Mouse (Mus musculus): ENCODE measurements at regions not wholly inside any gene's neighbourhood (a gene's known extent, or its start where the extent isn't known, plus 50 kb on each side); places are given as distances from the start of the nearest gene placed in this dataset.

GRCm38 (mm10) chr8:26906257-26906656, 70.9 kb upstream of the Zfp703 start:
- Histone ChIP-seq H3K27ac (no peak overlapping the region), H3K36me3 (no peaks in the 10 kb centered on the region), H3K4me3 (no peak overlapping the region), H3K9me3 (no peaks in the 10 kb centered on the region), H3K9ac (no peak overlapping the region), H3K4me2 (no peak overlapping the region), H3K4me1 (peaks cover 25% of the 10 kb centered on the region), H3K27me3 (no peaks in the 10 kb centered on the region)
- 73% methylated on average over 4 of the region's 4 CpGs for WGBS
- ATAC-seq (ENCODE audit: borderline replicate concordance, extremely low read depth, low FRiP score, low TSS enrichment): no peak

- peak overlapping the region; percentile 33; the same call in 1 of the 2 replicates for H3K27ac ChIP-seq
Measured at GRCm38 (mm10) chr8:26907347-26908170, 69.6 kb upstream of the Zfp703 start.

GRCm38 (mm10) chr8:26910186-26910585, 66.9 kb upstream of the Zfp703 start:
- Histone ChIP-seq H3K9me3 (no peaks in the 10 kb centered on the region), H3K4me1 (peaks cover 17% of the 10 kb centered on the region), H3K36me3 (no peaks in the 10 kb centered on the region), H3K9ac (no peak overlapping the region), H3K27ac (no peak overlapping the region), H3K4me3 (no peak overlapping the region), H3K4me2 (no peak overlapping the region), H3K27me3 (peaks cover 4% of the 10 kb centered on the region; the same call in 1 of the 2 replicates)
- WGBS: 74% methylated on average over 3 of the region's 3 CpGs
- no peak for ATAC-seq (ENCODE audit: borderline replicate concordance, extremely low read depth, low FRiP score, low TSS enrichment)

More at GRCm38 (mm10) chr8:26907347-26908170, 69.6 kb upstream of the Zfp703 start:
- no peak for ATAC-seq (ENCODE audit: borderline replicate concordance, extremely low read depth, low FRiP score, low TSS enrichment)
- H3K4me3 ChIP-seq: no peak overlapping the region
- no peaks in the 10 kb centered on the region for H3K27me3 ChIP-seq
- H3K9me3 ChIP-seq: no peaks in the 10 kb centered on the region
- 53% methylated on average over 8 of the region's 8 CpGs for WGBS
- no peaks in the 10 kb centered on the region for H3K36me3 ChIP-seq
- H3K4me1 ChIP-seq: peaks cover 25% of the 10 kb centered on the region
- no peak overlapping the region for H3K4me2 ChIP-seq
- no peak overlapping the region for H3K9ac ChIP-seq

GRCm38 (mm10) chr8:26913562-26914529, 63.3 kb upstream of the Zfp703 start:
- peak; percentile 56; the same call in 1 of the 2 replicates for ATAC-seq (ENCODE audit: borderline replicate concordance, extremely low read depth, low FRiP score, low TSS enrichment)
- H3K4me3 ChIP-seq: no peak overlapping the region
- H3K4me1 ChIP-seq: no peaks in the 10 kb centered on the region
- no peak overlapping the region for H3K4me2 ChIP-seq
- WGBS: 47% methylated on average over 18 of the region's 18 CpGs
- H3K9me3 ChIP-seq: no peaks in the 10 kb centered on the region
- no peaks in the 10 kb centered on the region for H3K36me3 ChIP-seq
- H3K9ac ChIP-seq: no peak overlapping the region
- H3K27me3 ChIP-seq: peaks cover 6% of the 10 kb centered on the region; the same call in 1 of the 2 replicates
- H3K27ac ChIP-seq: no peak overlapping the region

GRCm38 (mm10) chr8:26915731-26916130, 61.4 kb upstream of the Zfp703 start:
- Histone ChIP-seq H3K4me1 (no peaks in the 10 kb centered on the region), H3K9me3 (no peaks in the 10 kb centered on the region), H3K27ac (no peak overlapping the region)

GRCm38 (mm10) chr8:26921531-26922177, 55.5 kb upstream of the Zfp703 start:
- Histone ChIP-seq H3K27ac (no peak overlapping the region), H3K4me2 (no peak overlapping the region), H3K36me3 (no peaks in the 10 kb centered on the region), H3K4me1 (no peaks in the 10 kb centered on the region), H3K27me3 (no peaks in the 10 kb centered on the region), H3K9me3 (no peaks in the 10 kb centered on the region), H3K4me3 (no peak overlapping the region), H3K9ac (no peak overlapping the region)
- 80% methylated on average over 5 of the region's 5 CpGs for WGBS
- no peak for ATAC-seq (ENCODE audit: borderline replicate concordance, extremely low read depth, low FRiP score, low TSS enrichment)

More at GRCm38 (mm10) chr8:26915731-26916130, 61.4 kb upstream of the Zfp703 start:
- WGBS: 84% methylated on average over 8 of the region's 8 CpGs
- H3K36me3 ChIP-seq: no peaks in the 10 kb centered on the region
- no peak overlapping the region for H3K4me2 ChIP-seq
- H3K9ac ChIP-seq: no peak overlapping the region
- H3K4me3 ChIP-seq: no peak overlapping the region
- ATAC-seq (ENCODE audit: borderline replicate concordance, extremely low read depth, low FRiP score, low TSS enrichment): no peak
- H3K27me3 ChIP-seq: peaks cover 6% of the 10 kb centered on the region; the same call in 1 of the 2 replicates

- Histone ChIP-seq H3K27me3 (no peaks in the 10 kb centered on the region), H3K4me1 (no peaks in the 10 kb centered on the region), H3K4me3 (no peak overlapping the region), H3K36me3 (no peaks in the 10 kb centered on the region), H3K4me2 (no peak overlapping the region), H3K9me3 (no peaks in the 10 kb centered on the region), H3K9ac (no peak overlapping the region), H3K27ac (no peak overlapping the region)
- no peak for ATAC-seq (ENCODE audit: borderline replicate concordance, extremely low read depth, low FRiP score, low TSS enrichment)
- WGBS: 82% methylated on average over 5 of the region's 5 CpGs
Measured at GRCm38 (mm10) chr8:26922178-26922540, 55.0 kb upstream of the Zfp703 start.

- no peak overlapping the region for H3K4me2 ChIP-seq
- no peak for ATAC-seq (ENCODE audit: borderline replicate concordance, extremely low read depth, low FRiP score, low TSS enrichment)
- 41% methylated on average over 8 of the region's 8 CpGs for WGBS
Measured at GRCm38 (mm10) chr8:26923166-26923565, 54.0 kb upstream of the Zfp703 start.

More at GRCm38 (mm10) chr8:26923166-26923565, 54.0 kb upstream of the Zfp703 start:
- Histone ChIP-seq H3K9me3 (no peaks in the 10 kb centered on the region), H3K36me3 (no peaks in the 10 kb centered on the region), H3K27ac (no peak overlapping the region), H3K27me3 (no peaks in the 10 kb centered on the region), H3K9ac (no peak overlapping the region), H3K4me3 (no peak overlapping the region), H3K4me1 (no peaks in the 10 kb centered on the region)

All from lung, embryonic 15.5 days (tissue).